Mouse (Mus musculus): ENCODE results near the gene Aldob. TPM values are rescaled to one million over a fixed set of nuclear protein-coding genes. Genes with fewer than 3 reads are reported as not detected.
"Not testable (repeated sequence)": the region's sequence is repeated elsewhere in the genome, so short reads cannot be mapped to it uniquely, and the experiment has no call there.

Aldob gene
- polyA plus RNA-seq, 1 experiment, result not detected

- H3K27me3 ChIP-seq (ENCODE audit: control insufficient read depth), result no peaks in the 10 kb centered on the region
- H3K36me3 ChIP-seq (ENCODE audit: control insufficient read depth), result peaks cover 56% of the 10 kb centered on the region
Observed at GRCm38 (mm10) chr4:49514441-49514840, 34.9 kb downstream of the Aldob start.

DNA sequence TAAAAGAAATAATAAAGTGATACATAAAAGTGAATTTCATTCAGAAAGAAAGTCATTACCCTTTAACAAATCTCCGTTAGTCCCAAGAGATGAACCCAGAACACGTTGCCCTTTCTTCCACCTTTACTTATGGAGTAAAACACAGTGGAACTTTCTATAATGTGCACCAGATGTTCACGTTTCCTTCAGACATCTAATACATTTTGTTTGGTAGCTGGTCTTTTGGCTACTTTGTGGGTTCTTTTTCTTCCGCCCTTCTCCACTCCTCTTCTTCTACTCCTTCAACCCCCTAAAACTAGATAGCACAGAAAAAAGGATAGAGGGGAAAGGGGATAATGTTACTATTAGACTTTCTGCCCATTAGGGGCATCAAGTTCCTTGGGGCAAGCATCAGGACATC, 36.7 kb downstream of the Aldob start:
- Histone ChIP-seq H3K4me1 (ENCODE audit: control insufficient read depth) (peaks cover 7% of the 10 kb centered on the region), H3K36me3 (ENCODE audit: control insufficient read depth) (peaks cover 44% of the 10 kb centered on the region), H3K4me3 (replicated peaks) (no peak overlapping the region), H3K27me3 (ENCODE audit: control insufficient read depth) (no peaks in the 10 kb centered on the region), H3K9me3 (ENCODE audit: control insufficient read depth, low read length) (no peaks in the 10 kb centered on the region)
- TF ChIP-seq GATA1 (IDR thresholded peaks at IDR 0.05; ENCODE audit: low read length) (no peak), TAL1 (IDR thresholded peaks at IDR 0.05; ENCODE audit: low read length) (no peak)

More at GRCm38 (mm10) chr4:49514441-49514840, 34.9 kb downstream of the Aldob start:
- no peak overlapping the region for H3K4me3 ChIP-seq (replicated peaks)
- H3K9me3 ChIP-seq (ENCODE audit: control insufficient read depth, low read length), result no peaks in the 10 kb centered on the region
- peaks cover 19% of the 10 kb centered on the region for H3K4me1 ChIP-seq (ENCODE audit: control insufficient read depth)
- TF ChIP-seq GATA1 (IDR thresholded peaks at IDR 0.05; ENCODE audit: low read length) (no peak), TAL1 (IDR thresholded peaks at IDR 0.05; ENCODE audit: low read length) (no peak)

DNA sequence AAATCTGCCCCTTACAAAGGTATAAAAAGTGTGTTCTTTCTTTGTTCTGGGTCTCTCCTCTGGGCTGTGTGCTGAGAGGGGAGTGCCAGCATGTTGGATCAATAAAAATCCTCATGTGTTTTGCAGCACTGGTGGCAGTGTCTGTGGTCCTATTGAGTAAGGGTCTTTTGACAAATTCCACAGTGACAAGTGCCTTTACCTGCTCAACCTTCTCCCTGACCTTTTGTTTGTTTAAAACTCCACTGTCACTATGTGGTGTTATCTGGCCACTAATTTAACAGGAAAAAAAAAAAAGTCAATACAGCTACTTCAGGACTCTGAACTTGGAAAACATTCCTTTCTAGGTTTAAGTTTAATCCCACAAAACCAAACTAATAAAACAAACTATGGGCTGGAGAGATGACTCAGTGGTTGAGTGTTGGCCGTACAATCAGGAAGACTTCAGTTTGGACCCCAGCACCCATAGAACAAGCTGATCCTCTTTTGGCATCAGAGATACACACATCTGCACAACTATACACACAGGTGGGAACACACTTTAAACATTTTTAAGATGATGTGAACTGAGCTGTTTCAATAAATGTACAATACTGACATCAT, 39.0 kb downstream of the Aldob start:
- not testable (repeated sequence) for H3K27me3 ChIP-seq (ENCODE audit: control insufficient read depth); H3K9me3 ChIP-seq (ENCODE audit: control insufficient read depth, low read length); H3K4me3 ChIP-seq (replicated peaks); H3K4me1 ChIP-seq (ENCODE audit: control insufficient read depth)
- H3K36me3 ChIP-seq (ENCODE audit: control insufficient read depth), result peaks cover 35% of the 10 kb centered on the region

GRCm38 (mm10) chr4:49509183-49509582, 40.2 kb downstream of the Aldob start:
- TF ChIP-seq TAL1 (IDR thresholded peaks at IDR 0.05; ENCODE audit: low read length), result no peak
- TF ChIP-seq GATA1 (IDR thresholded peaks at IDR 0.05; ENCODE audit: low read length), result no peak
- peaks cover 25% of the 10 kb centered on the region for H3K36me3 ChIP-seq (ENCODE audit: control insufficient read depth)

GRCm38 (mm10) chr4:49506386-49506785, 43.0 kb downstream of the Aldob start, which contains the start of gene Baat:
TSS of gene Baat (minus strand) at chr4:49506557.
- H3K4me3 ChIP-seq (replicated peaks), result no peak within 1 kb of the TSS
- H3K36me3 ChIP-seq (ENCODE audit: control insufficient read depth), result peaks cover under 1% of the 10 kb centered on the region
- no peaks in the 10 kb centered on the region for H3K9me3 ChIP-seq (ENCODE audit: control insufficient read depth, low read length)
- TF ChIP-seq TAL1 (IDR thresholded peaks at IDR 0.05; ENCODE audit: low read length), result no peak
- TF ChIP-seq GATA1 (IDR thresholded peaks at IDR 0.05; ENCODE audit: low read length), result no peak
- H3K27me3 ChIP-seq (ENCODE audit: control insufficient read depth), result no peaks in the 10 kb centered on the region
- no peaks in the 10 kb centered on the region for H3K4me1 ChIP-seq (ENCODE audit: control insufficient read depth)

More at GRCm38 (mm10) chr4:49509183-49509582, 40.2 kb downstream of the Aldob start:
- no peaks in the 10 kb centered on the region for H3K9me3 ChIP-seq (ENCODE audit: control insufficient read depth, low read length)
- H3K4me3 ChIP-seq (replicated peaks), result no peak overlapping the region
- no peaks in the 10 kb centered on the region for H3K27me3 ChIP-seq (ENCODE audit: control insufficient read depth)
- no peaks in the 10 kb centered on the region for H3K4me1 ChIP-seq (ENCODE audit: control insufficient read depth)

GRCm38 (mm10) chr4:49503563-49503962, 45.8 kb downstream of the Aldob start:
- no peaks in the 10 kb centered on the region for H3K27me3 ChIP-seq (ENCODE audit: control insufficient read depth)
- TF ChIP-seq TAL1 (IDR thresholded peaks at IDR 0.05; ENCODE audit: low read length) (no peak), GATA1 (IDR thresholded peaks at IDR 0.05; ENCODE audit: low read length) (no peak)
- H3K4me1 ChIP-seq (ENCODE audit: control insufficient read depth), result no peaks in the 10 kb centered on the region
- H3K4me3 ChIP-seq (replicated peaks), result no peak overlapping the region
- H3K9me3 ChIP-seq (ENCODE audit: control insufficient read depth, low read length), result no peaks in the 10 kb centered on the region
- H3K36me3 ChIP-seq (ENCODE audit: control insufficient read depth), result no peaks in the 10 kb centered on the region

Other genes starting within 250 kb of the Aldob start
- not detected in 2 replicates for gene Acnat2, start 141.4 kb downstream of the Aldob start, polyA plus RNA-seq (2012)
- not detected in 2 replicates for gene Acnat1, start 75.6 kb downstream of the Aldob start, polyA plus RNA-seq (2012)
- gene Baat, start 43.0 kb downstream of the Aldob start, polyA plus RNA-seq (2012), result not detected in 2 replicates
- 0.15 and 0.29 TPM in 2 replicates for gene Mrpl50, start 28.5 kb downstream of the Aldob start, polyA plus RNA-seq (2012)
- gene Zfp189, start 28.4 kb downstream of the Aldob start, polyA plus RNA-seq (2012), result 0.06 TPM in 1 of 2 replicates, not detected in the other
- 0.20 and 0.23 TPM in 2 replicates for gene Tmem246, start 48.3 kb upstream of the Aldob start, polyA plus RNA-seq (2012)
- 0.76 and 0.90 TPM in 2 replicates for gene Rnf20, start 82.5 kb upstream of the Aldob start, polyA plus RNA-seq (2012)
- gene Ppp3r2, start 132.5 kb upstream of the Aldob start, polyA plus RNA-seq (2012), result not detected in 2 replicates